Comparison of ENCODE assay signal across 21 mouse cellular contexts in genomic region chr6:25260559-25260958, GRCm38 (mm10).
DNase-seq lines count a peak whose midpoint lies in the region; ATAC-seq lines count a peak whose summit lies in the region.
"Had no signal": no experiment of that assay in that cellular context is flagged by ENCODE, and none has a peak within 500 bp of the region (broad histone marks: within the 10 kb centered on the region; RNA-seq: fewer than 3 reads in every experiment).

No protein-coding gene starts in this region.

- no peak for ATAC-seq in kidney, embryonic 15.5 days (replicated peaks; ENCODE audit: low FRiP score)
- ATAC-seq: forebrain, embryonic 16.5 days; hindbrain, postnatal 0 days had no signal

- no peaks in the 10 kb centered on the region for H3K9me3 ChIP-seq in kidney, embryonic 15.5 days (replicated peaks)
- H3K9me3 ChIP-seq: embryonic facial prominence, embryonic 12.5 days; forebrain, embryonic 12.5 days; heart, embryonic 10.5 days; hindbrain, embryonic 13.5 days had no signal

- peak; percentile 24 for DNase-seq in layer of hippocampus, adult 9-11 months
- DNase-seq in layer of hippocampus, postnatal 14 days (ENCODE audit: low spot score in 2 of 2) = no peak
- peak; percentile 78 for DNase-seq in 416B (ENCODE audit: low read depth)
- DNase-seq in A20 (ENCODE audit: low read depth, low spot score) = peak; percentile 5
- peak; percentile 83 for DNase-seq in brain, adult 2 months (ENCODE audit: low read depth, low spot score)
- no peak for DNase-seq in heart, postnatal 4 days
- DNase-seq: adrenal gland, adult 8-10 months; adrenal gland, postnatal 36 days; cerebellum, adult 11 months; cerebellum, adult 8-10 months; cerebellum, postnatal 25 days; gastrocnemius, postnatal 10 days; heart, adult 18-20 months; heart, postnatal 10 days had no signal

- H3K27me3 ChIP-seq in kidney, embryonic 15.5 days = no peaks in the 10 kb centered on the region
- H3K27me3 ChIP-seq: embryonic facial prominence, embryonic 12.5 days; forebrain, embryonic 12.5 days; hindbrain, embryonic 13.5 days had no signal

- H3K27ac ChIP-seq in kidney, embryonic 15.5 days = no peak overlapping the region
- H3K27ac ChIP-seq: embryonic facial prominence, embryonic 12.5 days; forebrain, embryonic 12.5 days; heart, embryonic 10.5 days; hindbrain, embryonic 13.5 days; hindbrain, postnatal 0 days had no signal

- no peaks in the 10 kb centered on the region for H3K4me1 ChIP-seq in kidney, embryonic 15.5 days
- H3K4me1 ChIP-seq: embryonic facial prominence, embryonic 12.5 days; forebrain, embryonic 12.5 days; heart, embryonic 10.5 days; hindbrain, embryonic 13.5 days had no signal

- no peak overlapping the region for H3K4me3 ChIP-seq in kidney, embryonic 15.5 days (replicated peaks)
- H3K4me3 ChIP-seq: embryonic facial prominence, embryonic 12.5 days; forebrain, embryonic 12.5 days; heart, embryonic 10.5 days; hindbrain, embryonic 13.5 days had no signal

- WGBS in kidney, embryonic 15.5 days = 92% methylated on average over 1 of the region's 1 CpGs

- H3K4me2 ChIP-seq in kidney, embryonic 15.5 days = no peak overlapping the region
- H3K4me2 ChIP-seq: embryonic facial prominence, embryonic 12.5 days; forebrain, embryonic 12.5 days; hindbrain, embryonic 13.5 days had no signal

- H3K9ac ChIP-seq in kidney, embryonic 15.5 days = no peak overlapping the region
- H3K9ac ChIP-seq: embryonic facial prominence, embryonic 12.5 days; forebrain, embryonic 12.5 days; hindbrain, embryonic 13.5 days had no signal

- H3K36me3 ChIP-seq in kidney, embryonic 15.5 days = no peaks in the 10 kb centered on the region
- H3K36me3 ChIP-seq: embryonic facial prominence, embryonic 12.5 days; forebrain, embryonic 12.5 days; heart, embryonic 10.5 days; hindbrain, embryonic 13.5 days had no signal

Comparison
In these comparisons a context has a peak if more than half of its experiments do, and no peak if none do; other contexts are left out.
1. DNase-seq: peak in layer of hippocampus, adult 9-11 months (single experiment), 416B (single experiment), A20 (single experiment) and brain, adult 2 months (single experiment); none in layer of hippocampus, postnatal 14 days (0 of 2) and heart, postnatal 4 days (single experiment).